Mouse (Mus musculus) gastrocnemius, adult 2 months (tissue): ENCODE results near the gene Dbndd1. TPM values are rescaled to one million over a fixed set of nuclear protein-coding genes. Genes with fewer than 3 reads are reported as not detected.
"Not testable (repeated sequence)": the region's sequence is repeated elsewhere in the genome, so short reads cannot be mapped to it uniquely, and the experiment has no call there.

Experiments used
- DNase-seq: peaks from one replicate; pipeline ENCODE4 v3.0.0; 2022
- H3K27ac ChIP-seq: fragments of 200-600 bp; 2 replicates; pipeline ENCODE4 v1.8.1; 2022; ENCODE audit warnings: mild to moderate bottlenecking
- H3K4me3 ChIP-seq: fragments of 200-600 bp; 2 replicates; pipeline ENCODE4 v1.8.1; 2022; ENCODE audit warnings: mild to moderate bottlenecking, moderate library complexity
- CTCF ChIP-seq: fragments of 200-600 bp; IDR thresholded peaks from 2 replicates; pipeline ENCODE4 v1.8.1; 2022; ENCODE audit warnings: antibody characterized with exemption, mild to moderate bottlenecking, moderate library complexity
- intact Hi-C: fragments of 180-260 bp; cut with DNase I; formaldehyde crosslinking; loops from one replicate; pipeline ENCODE4 v1.15.1; 2025
- total RNA-seq, 2 experiments: library from RNA; stranded (reverse); gene quantifications; 2 replicates each; pipeline ENCODE4 v1.2.3; 2021

Gene Dbndd1
- total RNA-seq, 2 experiments from 2014 or later, result not detected

DNA sequence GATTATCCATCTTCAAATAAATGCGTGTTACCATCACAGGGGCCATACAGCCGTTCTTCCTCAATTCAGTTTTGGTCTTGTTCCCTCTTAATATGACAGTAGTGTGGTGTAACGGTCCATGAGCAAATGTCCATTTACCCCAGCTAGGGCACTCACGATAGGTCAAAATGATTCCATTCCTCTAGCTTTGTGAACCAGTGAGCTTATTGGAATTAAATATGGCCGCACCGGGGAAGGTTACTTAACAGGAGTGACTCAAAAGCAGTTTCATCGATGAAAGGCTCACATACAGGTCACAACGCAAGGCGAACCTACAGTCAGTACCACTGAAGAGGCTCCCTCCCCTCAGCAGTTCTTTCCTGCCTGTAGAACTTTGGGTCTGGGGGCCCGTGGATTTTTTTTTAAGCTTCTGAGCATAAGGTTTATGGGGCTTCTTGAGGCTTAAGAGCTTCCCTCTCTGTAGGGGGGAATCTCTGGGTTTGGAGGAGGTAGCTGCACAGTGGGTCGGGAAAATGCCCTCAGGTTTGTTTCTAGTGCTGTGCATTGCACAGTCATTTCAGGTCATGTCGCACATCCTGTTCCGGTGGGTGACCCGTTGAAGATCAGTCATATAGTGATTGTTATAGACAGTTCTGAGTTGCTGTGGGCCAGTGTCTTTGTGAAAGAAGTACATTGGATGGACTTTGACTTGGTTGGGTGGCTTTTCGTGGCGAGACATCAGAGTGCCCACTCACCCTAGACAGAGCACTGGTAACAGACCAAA lies 36.6 kb downstream of the Dbndd1 start:
- intact Hi-C loops, result no loop called here

DNA sequence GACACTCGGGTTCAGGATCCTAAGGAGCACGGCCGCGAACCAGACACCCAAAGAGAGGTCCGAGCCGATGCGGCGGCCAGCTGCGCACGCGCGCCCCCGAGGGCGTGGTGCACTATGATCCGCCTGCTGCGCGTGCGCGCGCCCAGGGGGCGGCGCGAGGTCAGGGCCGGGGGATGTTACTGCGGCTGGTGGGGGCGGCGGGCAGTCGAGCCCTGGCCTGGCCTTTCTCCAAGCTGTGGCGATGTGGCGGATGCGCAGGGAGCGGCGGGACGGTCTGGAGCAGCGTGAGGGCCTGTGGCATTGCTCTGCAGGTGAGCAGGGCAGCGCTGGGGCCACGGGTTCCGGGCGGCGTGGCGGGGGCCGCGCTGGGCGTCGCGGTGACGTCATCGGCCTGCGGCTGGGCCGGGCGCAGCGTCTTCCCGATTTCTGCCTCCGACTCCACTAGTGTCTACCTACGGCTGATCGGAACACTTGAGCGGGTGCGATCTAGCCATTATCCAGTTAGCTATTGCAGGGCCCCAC lies 37.5 kb downstream of the Dbndd1 start, which contains the start of gene Afg3l1:
TSS of gene Afg3l1 (plus strand) at position 167 of the 522 bp plus-strand sequence.
- Histone ChIP-seq H3K27ac (peak within 1 kb of the TSS; percentile 99), H3K4me3 (peak within 1 kb of the TSS; percentile 91)
- intact Hi-C loops, result no loop called here
- TF ChIP-seq CTCF, result no peak
- peak; percentile 96 for DNase-seq

More for the DNA sequence above, 36.6 kb downstream of the Dbndd1 start:
- no peak for DNase-seq
- peak overlapping the region; percentile 91 for H3K4me3 ChIP-seq
- TF ChIP-seq CTCF, result no peak
- H3K27ac ChIP-seq, result peak overlapping the region; percentile 99

DNA sequence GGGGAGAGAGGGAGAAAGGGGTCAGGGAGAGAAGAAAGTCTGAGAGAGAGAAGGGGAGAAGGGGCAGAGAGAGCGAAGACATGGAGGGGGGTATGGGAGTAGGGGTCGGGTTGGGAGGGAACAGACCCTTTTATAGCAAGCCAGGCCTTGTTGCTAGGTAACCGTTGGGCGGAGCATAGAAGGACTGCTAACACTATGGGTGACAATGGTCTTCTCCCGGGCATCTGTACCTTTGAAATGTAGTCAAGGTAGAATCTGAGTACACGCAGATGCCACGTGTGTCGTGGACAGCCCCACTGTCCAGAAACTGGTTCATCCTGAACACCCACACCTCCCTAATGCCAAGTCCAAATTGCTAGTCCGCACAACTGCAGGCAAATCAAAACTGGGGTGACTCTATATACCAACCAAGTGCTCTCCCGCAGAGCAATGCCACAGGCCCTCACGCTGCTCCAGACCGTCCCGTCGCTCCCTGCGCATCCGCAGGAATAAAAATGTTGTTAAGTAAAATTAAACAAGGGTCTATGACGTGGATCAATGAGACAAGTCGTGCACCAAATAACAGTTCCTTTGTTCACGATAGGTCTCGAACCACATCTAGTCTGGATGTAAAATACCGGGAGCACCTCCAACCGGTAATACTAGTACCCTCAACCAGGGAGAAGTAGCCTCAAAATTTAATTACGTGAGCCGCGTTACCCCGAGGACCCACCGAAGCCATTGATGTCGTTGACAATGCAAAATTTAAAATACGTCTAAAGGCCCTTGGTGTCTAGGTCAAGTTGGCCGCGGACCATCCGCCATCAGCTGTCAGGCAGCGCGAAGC lies 38.1 kb downstream of the Dbndd1 start:
- intact Hi-C loops, result no loop called here
- Histone ChIP-seq H3K27ac (peak overlapping the region; percentile 99), H3K4me3 (peak overlapping the region; percentile 91)
- DNase-seq, result no peak
- no peak for TF ChIP-seq CTCF

DNA sequence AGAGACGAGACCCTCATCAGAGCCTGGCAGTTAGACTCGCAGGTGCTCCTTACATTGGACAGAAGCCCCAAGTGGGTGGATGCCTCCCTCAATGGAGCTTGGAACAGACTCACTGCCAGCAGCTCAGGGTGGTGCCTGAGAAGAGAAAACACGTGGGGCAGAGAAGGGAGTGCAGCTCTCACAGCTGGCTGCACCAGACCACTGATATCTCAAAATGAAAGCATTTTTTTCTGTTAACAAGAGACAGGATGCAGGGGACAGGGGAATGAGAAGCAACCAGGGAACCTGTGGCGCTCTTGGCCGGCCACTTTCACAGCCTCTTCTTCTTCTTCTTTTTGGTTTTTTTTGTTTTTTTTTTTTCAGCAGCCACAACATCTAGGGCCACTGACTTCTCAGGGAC lies 40.7 kb downstream of the Dbndd1 start:
- DNase-seq, H3K27ac ChIP-seq, H3K4me3 ChIP-seq, intact Hi-C loops: not testable (repeated sequence)

DNA sequence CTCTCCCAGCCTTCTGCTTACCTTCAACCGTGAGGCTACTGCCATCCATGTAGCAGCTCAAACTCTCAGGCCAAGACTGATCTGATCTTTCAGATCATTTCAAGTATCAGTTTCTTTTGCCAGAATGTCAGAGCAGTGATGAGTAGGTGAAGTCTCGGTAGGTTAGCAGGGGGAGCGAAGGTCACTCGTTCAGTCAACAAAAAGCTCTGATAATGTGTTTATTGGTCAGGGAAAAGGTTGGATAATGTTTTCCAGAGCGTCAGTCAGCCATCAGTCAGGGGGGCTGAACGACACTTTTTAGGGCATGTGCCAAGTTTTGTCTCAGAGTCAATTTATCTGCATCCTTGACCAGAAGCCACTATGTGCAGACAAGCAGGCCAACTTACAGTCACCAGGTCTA lies 42.3 kb downstream of the Dbndd1 start:
- intact Hi-C loops, DNase-seq, H3K4me3 ChIP-seq, H3K27ac ChIP-seq: not testable (repeated sequence)

DNA sequence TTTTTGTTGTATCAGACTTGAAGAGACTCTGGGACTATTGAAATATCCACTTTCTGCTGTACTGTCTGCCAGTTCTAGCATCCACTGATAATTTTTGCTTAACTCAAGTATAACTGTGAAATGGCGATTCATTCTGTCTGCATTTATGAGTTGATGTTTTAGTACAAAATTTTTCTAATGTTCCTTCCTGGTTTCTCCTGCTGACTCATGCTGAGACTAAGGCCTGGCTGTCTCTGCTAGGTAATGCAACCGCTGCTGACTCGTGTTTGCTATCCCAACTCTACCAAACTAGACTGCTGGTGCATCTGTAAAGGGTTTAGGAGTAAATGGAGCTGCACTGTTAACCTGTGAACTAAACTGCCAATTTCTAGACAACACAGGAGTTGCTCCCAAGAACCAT lies 47.8 kb downstream of the Dbndd1 start:
- no peak for DNase-seq
- intact Hi-C loops, result no loop called here
- Histone ChIP-seq H3K4me3 (no peak overlapping the region), H3K27ac (no peak overlapping the region)
- TF ChIP-seq CTCF, result no peak

DNA sequence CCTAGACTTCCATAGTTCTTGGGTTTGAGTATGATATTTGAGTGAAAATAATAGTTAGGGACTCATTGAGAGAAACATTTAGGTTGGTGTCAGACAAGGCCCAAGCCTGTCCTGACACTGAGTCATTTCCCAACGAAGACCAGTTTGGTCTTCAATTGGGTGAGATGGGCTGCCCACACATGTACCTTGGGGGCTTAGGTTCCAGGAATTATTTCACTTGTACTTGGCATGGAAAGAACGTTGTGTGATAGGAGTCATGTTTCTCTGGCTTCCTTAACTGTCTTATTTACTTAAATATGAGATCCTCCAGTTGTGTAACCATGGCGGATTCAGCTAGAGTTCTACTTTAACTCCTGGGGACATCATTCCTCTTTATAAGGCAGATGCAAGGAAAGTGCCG lies 51.6 kb downstream of the Dbndd1 start:
- intact Hi-C loops, result no loop called here
- Histone ChIP-seq H3K27ac (no peak overlapping the region), H3K4me3 (no peak overlapping the region)
- DNase-seq, result no peak
- TF ChIP-seq CTCF, result no peak

Other genes with a start within 250 kb of the Dbndd1 start
- not detected for gene Fanca, start 196.9 kb downstream of the Dbndd1 start, total RNA-seq
- gene Spire2, start 182.8 kb downstream of the Dbndd1 start, total RNA-seq, result not detected
- 100 to 1,000 TPM; 134 to 140 TPM for gene Tcf25, start 141.7 kb downstream of the Dbndd1 start, total RNA-seq
- gene Mc1r, start 108.4 kb downstream of the Dbndd1 start, total RNA-seq, result not detected
- not detected for gene Tubb3, start 104.0 kb downstream of the Dbndd1 start, total RNA-seq
- 10 to 100 TPM; 38.5 to 39.1 TPM for gene Def8, start 91.9 kb downstream of the Dbndd1 start, total RNA-seq
- 10 to 100 TPM; 37.5 to 44.5 TPM for gene Afg3l1, start 37.6 kb downstream of the Dbndd1 start, total RNA-seq
- 1 to 10 TPM; 3.7 to 4.2 TPM for gene Gas8, start 3.4 kb upstream of the Dbndd1 start, total RNA-seq
- gene Rhou, start 138.5 kb upstream of the Dbndd1 start, total RNA-seq, result 10 to 100 TPM; 15.2 to 44.8 TPM